Mouse (Mus musculus) megakaryocyte progenitor cell, adult 5-6 weeks (primary cell): Measurements from ENCODE around the gene Uqcrq. TPM values are rescaled to one million over a fixed set of nuclear protein-coding genes. Genes with fewer than 3 reads are reported as not detected.

ENCODE experiments used
- ATAC-seq: replicated peaks from 2 replicates; pipeline ENCODE4 v1.8.0; 2016; ENCODE audit warnings: mild to moderate bottlenecking, moderate TSS enrichment, inconsistent platforms; ENCODE audit not compliant: poor library complexity
- total RNA-seq, 2 experiments: library from RNA; stranded (forward) in 1 of 2; stranded (reverse) in 1 of 2; fragments of 157-497, 149-512 nt in 1 of 2; fragments of 200-1000 nt in 1 of 2; gene quantifications; 2 replicates each; pipeline versions ENCODE4 v1.2.3 to v1.2.4; 2015 to 2017

Gene Uqcrq
- total RNA-seq (2015) (194 and 224 TPM in 2 replicates), total RNA-seq (2017) (30.5 and 42.9 TPM in 2 replicates)

DNA sequence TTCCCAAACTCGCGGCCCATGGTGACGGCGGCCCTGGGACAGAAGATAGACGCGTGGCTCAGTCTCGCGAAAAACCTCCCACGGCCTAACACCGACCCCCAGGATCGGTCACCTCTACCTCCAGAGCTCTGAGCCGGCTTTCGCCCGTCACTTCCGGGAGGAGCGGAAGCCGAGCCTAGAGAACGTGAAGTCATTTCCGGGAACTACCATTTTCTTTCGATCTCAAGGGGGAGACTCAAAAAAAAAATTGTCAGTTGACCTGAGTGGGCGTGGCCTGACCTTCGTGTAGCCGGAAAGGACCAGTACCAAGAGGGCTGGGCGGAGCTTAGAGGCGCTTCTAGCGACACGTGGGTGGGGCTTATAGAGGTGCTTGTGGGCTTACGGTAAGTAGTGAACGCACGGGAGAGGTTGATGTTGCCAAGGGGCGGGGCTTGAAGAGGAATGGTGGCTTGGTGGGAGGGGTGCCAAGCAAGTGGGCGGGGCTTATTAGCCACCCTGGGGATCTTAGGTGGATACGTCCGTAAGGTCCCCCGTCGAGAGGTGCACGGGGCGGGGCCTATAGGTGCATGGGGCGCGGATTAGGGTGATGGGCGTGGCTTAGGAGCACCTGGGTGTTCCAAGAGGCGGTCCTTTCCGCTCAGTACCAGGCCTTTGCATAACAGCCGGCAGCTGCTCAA is at the start of gene Uqcrq, which contains the start of gene Gdf9:
TSS of gene Uqcrq (minus strand) at position 162 of the 677 bp plus-strand sequence.
TSS of gene Gdf9 (plus strand) at position 354 of the 677 bp plus-strand sequence.
- ATAC-seq = peak; percentile 87

DNA sequence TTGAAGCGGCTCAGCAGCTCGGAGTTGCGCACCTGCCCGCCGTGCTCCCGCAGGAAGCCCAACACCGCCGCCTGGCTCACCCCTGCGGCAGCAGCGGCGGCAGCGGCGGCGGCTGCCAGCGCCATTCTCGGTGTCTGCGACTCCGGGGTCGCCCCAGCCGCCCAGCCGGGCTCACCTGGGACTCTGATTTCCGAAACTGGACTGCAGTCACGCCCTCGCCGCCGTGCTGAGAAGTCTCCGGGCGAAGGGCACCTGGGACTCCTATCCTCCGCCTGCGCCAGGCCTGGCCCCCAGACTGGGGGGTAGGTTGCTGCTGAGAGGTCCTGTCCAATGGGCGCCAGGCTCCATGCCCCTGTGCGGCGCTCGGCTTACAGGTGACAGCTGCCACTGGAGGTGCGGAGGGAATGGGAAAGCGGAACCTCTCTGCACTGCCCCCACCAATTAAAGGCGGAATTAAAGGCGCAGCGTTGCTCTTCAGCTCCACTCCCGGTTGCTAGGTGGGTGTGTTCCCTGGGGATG is 49.2 kb upstream of the Uqcrq start, which contains the start of the genes Gm9945 and Sowaha:
TSS of gene Gm9945 (plus strand) at position 384 of the 519 bp plus-strand sequence.
TSS of gene Sowaha (minus strand) at position 492 of the 519 bp plus-strand sequence.
- ATAC-seq = peak; percentile 23

DNA sequence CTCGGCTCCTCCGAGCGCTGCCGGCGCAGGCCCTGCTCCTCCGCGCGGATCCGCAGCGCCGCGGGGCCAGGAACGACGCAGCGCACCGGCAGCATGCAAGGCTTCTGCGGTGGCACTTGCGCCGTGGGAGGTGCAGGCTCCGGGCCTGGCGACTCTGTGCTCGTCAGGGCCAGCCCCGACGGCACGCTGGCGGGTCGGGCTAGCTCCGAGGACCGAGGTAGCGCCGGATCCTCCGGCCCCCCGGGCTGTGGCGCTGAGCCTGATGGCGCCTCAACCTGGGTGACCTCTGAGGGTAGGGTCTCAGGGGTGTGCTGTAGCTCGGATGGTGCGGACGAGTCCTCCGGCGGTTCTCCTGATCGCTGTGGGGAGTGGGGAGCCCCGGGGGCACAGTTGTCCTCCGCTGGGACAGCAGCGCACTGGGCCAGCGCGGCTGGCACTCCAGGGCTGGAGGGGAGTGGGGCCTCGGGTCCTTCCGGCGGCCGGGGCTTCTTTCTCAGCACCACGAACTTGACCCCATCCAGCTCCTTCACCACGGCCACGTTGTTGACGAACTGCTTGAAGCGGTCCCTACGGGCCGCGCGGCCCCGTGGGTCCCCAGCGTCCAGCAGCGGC is 48.6 kb upstream of the Uqcrq start:
- ATAC-seq = no peak

DNA sequence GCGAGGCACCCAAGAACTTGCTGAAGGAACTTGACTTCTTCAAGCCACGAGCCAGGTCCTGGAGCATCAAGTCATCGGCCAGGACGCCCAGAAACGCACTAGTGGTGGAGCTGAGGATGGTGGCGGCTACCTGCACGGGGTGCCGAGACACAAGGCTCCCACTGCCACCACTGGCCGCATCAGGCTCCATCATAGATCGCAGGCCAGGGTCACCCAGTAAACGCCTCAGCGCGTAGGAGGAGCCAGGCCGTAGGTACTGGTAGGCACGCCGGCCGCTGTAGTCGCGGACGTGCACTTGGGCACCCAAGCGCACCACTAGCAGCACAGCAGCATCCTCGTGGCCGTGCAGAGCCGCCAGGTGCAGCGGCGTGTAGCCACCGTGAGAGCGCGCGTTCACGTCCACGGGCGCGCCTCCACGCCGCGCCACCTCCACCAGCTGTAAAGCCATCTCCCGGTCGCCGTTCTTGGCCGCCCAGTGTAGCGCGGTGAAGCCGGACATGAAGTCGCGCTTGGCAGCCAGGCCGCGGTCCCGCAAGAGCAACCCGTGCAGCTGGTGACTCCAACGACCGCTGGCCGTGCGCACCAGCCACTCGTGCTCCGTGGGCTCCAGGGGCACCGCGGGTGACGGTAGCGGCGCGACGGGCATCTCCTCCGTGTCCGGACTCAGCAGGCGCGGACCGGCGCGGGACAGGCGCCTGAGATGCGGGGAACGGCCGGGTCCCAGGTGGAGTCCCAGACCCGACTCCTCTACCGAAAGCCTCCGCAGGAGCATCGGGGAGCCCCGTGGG is 47.9 kb upstream of the Uqcrq start:
- ATAC-seq = no peak

DNA sequence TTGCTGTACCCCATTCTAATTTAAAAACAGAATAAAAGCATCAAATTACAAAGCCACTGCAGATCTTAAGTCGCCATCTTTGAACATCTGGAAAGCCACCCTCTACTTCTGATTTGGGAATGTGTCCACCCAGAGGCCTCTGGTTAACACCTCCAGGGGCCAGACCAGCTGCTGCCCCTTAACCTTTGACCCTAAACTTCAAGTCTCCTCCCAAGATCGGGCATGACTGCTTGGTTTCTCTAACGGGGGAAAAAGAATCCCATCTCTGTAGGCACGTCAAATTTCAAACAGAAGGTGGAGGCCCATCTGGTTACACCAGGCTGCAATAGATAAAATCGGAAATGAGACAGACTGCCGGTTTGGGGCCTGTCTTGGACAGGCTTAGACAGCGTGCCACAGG is 47.2 kb upstream of the Uqcrq start:
- no peak for ATAC-seq

DNA sequence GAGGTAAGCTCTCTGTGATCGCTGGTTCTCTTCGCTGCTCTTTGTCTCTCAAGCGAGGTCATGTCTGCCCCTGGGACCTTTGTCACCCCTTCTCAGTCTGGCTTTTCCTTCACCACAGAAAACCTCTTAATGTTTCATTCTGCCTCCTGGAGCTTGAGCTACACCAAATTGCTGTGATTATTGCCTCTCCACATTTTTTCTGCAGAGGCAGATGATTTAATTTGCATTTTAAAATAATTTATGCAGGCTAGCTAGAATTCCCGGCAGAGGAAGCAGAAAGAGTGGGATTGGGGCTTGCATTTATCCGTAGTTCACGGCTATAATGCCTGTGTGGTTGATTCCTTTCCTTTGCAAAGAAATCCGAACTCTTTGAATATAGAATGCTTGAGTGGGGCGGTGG is 45.0 kb upstream of the Uqcrq start:
- ATAC-seq = no peak

DNA sequence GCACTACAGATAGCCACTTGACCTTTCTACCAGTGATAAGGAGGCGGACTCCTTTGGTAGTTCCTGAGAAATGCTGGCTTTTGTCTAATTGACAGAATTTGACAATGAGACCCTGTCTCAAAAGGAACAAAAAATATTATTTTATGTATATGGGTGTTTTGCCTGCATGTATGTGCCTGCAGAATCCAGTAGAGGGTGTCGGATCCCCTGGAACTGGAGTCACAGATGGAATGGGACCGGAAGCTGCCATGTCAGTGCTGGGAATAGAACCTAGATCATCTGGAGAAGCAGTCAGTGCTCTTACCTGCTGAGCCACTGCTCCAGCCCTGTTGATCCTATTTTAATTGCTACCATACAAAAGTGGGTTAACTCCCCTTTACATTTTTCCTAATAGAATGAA is 42.1 kb upstream of the Uqcrq start:
- no peak for ATAC-seq

DNA sequence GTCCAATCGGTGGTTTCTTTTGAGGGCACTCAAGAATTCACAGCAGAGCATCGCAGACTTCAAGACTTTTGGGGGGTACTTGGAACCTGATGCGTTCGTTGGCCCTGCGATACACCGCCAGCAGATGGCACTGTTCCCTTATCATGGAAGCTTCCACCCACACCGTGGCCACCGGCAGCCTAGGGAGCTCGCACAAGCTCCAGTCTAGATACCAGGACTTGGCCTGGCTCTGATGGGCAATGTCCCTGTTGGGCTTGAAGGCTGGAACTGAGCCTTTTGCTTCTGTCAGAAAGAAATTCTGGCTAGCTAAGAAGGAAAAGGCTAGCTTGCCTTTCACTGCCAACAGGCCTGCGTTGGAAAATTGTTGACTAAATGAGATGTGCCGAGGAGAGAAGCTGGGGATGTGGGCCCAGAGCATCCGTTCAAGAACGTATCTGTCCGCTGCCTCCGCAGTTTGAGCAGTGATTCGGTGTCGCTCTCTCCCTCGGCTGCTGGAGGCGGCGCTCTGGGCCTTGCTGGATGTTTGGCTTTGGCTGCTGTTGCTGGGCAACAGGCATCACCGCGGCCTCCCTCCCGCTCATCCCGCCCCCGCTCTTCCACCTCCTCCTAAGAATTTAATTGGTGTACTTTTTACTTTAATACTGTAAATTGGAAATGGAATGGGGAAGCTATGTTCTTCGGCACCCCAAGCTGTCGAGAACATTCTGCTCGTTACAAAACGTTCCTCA is 39.5 kb upstream of the Uqcrq start, which contains the start of gene Gm9837:
TSS of gene Gm9837 (minus strand) at position 512 of the 728 bp plus-strand sequence.
- peak; percentile 96 for ATAC-seq

DNA sequence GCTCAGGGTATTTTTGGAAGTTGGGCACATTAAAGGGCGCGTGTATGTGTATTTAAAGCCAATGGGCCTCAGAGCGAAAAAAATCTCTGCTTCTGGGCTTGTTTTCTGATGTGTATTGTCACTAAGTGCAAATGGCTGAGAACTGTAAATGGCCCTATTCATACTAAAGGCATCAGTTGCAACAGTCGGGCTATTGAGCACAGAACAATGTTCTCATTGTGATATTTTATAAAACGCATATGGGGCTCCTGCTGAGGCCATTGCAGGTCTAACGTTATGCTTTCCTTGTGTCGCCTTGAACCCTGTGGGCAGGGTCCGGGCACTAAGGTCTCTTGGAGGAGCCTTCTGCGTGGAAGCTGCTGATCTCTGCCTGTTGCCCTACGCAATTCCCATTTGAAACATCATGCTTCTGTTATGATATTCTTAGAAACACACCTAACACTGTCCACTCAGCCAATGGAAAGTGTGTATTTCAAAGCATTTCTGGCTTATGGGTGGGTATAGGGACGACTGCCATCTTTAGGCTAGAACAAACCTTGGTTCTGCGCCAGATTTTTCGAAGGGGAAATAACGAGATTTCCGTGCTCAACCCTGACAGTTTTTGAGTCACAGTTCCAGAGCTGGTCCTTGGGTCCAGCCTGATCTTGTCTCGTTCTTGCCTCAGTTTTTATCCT is 38.8 kb upstream of the Uqcrq start:
- no peak for ATAC-seq

DNA sequence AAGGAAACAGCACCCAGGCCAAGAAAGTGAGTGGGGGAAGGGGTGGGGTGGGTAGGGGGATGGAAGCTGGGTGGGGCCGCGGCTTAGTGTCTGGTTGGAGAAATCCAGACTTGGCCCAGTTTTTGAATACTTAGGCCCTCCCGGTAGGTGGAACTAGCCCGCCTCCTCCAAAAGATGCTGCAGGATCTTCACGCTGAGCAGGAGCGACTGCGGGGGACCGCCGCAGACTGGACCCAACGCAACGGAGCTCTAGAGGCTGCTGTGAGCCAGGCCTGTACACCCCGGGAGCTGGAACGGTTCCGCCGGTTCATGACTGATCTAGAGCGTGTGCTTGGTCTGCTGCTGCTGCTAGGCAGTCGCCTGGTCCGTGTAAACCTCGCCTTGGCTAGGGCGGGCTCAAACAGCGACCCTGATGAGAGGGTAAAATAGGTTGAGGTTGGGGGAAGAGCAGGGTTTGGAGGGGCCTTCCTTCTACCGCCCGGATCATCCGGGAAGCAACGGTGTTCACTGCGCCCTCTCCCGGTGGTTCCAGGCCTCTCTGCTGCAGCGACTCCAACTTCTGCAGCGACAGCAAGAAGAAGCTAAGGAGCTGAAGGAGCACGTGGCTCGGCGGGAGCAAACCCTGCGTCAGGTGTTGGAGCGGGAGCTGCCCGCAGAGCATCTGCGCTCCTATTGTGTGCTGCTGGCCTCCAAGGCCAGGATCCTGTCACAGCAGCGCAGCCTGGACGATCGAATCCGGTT is 35.8 kb upstream of the Uqcrq start:
- peak; percentile 57 for ATAC-seq

DNA sequence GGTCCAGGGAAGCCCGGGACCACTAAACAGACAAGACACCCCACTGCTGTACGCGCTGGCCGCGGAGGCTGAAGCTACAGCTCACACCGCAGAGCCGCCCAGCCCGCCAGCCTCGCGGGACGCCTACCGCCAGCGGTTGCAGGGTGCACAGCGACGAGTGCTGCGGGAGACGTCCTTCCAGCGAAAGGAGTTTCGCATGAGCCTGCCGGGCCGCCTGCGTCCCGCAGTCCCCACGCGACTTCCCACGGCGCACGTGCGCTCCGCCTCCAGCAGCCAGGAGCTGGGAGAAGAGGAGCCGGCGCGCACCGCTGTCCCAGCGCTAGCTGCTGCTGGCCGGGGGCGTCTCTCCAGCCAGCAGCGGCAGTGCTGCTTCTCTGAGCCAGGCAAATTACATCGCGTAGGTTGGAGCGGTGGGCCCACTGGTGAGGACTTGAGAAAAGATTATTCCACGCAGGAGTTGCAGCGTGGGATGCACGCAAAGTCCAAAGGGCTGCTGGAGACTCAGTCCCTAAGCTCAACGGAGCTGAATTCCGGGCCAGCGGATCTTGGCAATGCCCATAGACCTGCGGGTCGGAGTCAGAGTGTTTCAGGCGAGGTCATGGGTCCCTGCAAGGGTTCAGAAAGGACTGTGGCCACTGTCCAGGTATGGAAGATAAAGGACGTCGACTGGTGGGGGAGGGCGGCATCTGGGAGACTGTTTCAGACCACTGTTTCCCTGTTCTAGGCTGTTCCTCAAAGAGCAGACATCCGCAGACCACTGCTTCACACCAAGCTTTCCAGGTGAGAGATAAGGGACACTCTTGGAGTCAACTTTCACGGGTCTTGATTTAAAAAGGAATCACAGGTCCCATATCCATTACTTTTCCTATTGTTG is 33.2 kb upstream of the Uqcrq start:
- ATAC-seq = 0 out of 2 replicates have a peak, but pooled peaks have one; percentile 7

DNA sequence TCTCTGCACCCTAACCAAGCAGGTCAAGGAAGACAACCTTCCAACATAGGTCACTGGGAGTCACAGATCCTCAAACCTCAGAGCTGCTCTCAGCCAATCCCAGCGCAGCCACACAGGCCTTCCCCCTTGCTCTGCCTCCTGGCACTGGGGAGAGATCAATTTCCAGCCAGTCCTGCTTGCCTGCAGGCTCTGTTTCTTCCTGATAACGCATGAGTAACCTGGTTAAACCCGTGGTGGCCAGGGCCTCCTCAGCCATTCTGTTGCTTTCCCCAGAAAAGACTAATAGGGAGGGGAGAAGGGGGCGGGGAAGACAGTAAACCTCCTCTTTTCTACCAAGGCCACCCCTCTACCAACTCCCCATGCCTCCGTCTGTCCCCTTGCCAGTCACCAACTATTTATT is 31.1 kb upstream of the Uqcrq start:
- peak; percentile 68 for ATAC-seq

DNA sequence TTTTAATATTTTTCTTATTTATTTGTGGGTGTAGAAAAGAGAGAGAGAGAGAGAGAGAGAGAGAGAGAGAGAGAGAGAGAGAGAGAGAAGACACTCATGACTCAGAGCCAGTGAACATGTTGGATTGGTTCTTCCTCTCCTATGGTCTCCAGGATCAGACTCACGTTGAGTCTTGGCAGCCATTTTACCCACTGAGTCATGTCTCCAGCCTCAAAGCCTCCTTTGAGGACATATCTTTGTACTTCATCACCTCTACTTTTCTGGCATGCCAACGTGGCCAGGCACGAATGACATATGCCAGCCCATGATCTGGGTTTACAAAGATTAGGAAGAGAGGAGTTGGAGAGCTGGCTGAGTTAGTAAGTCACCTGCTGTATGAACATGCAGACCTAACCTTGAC is 29.6 kb upstream of the Uqcrq start:
- ATAC-seq = no peak

DNA sequence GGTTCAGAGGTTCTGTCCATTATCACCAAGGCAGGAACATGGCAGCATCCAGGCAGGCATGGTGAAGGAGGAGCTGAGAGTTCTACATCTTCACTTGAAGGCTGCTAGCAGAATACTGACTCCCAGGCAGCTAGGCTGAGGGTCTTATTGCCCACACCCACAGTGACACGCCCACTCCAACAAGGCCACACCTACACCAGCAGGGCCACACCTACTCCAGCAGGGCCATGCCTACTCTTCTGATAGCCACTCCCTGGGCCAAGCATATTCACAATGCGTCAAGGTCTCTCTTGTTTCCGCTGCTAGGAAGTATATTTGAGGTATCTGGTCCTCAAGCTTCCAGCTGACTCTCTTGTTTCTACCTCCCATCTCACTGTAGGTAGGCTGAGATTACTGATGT is 28.4 kb upstream of the Uqcrq start:
- no peak for ATAC-seq

DNA sequence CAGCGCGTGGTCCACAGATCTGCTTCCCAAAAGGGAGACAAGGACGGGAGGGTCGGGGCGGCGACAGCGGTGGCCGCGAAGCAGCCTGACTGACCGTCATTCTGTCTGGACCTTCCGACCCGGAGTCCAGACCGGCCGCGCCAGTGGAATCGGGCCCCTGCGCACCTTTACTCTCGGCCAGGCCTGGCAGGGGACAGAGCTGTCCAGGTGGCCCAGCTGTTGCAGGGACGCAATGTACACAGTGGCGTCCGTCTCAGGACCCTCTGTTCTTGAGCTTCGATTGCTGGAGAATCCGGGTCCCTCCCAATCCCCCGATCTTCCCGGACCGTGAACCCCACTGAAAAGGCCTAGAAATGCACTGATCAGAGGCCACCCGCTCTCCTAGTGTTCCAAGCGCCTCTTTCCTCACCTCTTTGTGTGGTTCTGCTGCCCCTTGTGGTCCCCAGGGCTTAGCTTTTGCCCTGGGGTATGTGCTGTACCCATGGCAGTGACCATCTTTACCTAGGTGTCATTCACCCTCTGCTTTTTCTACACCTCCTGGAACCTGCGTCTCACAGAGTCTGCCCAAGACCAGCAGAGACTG is 26.8 kb upstream of the Uqcrq start:
- no peak for ATAC-seq

DNA sequence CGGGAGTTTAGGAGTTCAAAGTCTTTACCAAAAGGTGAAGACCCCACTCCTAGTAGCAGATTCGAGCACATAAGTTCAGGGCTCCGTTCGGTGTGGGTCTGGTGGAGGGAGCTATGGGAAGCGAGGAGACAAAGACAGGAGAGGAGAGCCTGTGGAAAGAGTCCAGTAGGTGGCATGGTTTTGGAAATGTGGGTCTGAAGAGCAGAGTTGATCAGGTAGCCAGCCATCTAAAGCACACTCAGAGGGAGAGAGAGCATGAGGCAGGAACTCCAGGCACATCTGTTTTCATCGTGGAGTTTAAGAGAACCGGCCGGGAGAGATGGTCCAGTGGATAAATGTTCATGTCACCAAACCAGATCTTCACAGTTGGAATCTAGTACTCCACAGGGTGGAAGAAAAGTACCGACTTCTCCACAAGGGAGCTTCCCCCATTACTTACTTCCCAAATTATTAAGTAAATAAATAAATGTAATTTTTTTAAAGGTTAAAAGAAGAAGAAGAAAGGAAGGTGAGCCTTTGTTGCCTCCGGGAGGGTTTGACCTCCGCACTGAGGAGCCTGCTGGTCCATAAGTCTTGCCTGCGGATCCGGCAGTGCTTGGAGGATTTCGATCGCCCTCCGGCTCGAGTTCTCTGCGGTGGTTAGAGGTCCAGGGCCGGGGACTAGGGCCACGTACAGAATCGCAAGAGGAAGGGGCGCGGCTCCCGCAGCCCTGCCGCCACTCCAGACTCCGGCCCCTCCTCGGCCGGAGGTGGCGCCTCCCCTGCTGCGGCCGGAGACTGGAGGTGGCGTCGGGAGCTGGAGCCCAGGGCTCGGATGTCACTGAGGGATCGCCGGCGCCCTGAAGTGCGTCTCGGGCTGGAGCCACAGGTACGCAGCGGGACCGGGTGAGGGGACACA is 26.1 kb upstream of the Uqcrq start, which contains the start of the genes Gm10447 and Shroom1:
TSS of gene Gm10447 (minus strand) at position 637 of the 898 bp plus-strand sequence.
TSS of gene Shroom1 (plus strand) at position 732 of the 898 bp plus-strand sequence.
- ATAC-seq = peak; percentile 61

DNA sequence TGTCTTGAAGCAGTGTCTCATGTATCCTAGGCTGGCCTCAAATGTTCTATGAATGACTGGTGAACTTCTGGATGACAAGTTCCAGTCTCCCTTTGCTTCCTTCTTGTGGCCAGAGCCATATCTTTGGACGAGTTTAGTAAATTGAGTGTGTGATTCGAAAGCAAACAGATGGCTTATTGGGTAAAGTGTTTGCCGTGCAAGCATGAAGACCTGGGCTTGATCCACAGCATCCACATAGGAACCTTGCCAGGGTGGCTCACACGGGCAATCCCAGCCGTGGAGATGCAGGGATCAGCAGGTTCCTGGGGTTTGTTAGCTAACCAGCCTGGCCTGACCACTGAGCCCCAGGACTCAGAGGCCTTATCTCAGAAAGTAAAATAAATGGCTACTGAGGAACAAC is 22.4 kb upstream of the Uqcrq start:
- ATAC-seq = no peak
